Mouse (Mus musculus) cerebellum, adult (tissue): ENCODE measurements at regions not wholly inside any gene's neighbourhood (a gene's known extent, or its start where the extent isn't known, plus 50 kb on each side); places are given as distances from the start of the nearest gene placed in this dataset.

Experiments
- ATAC-seq: cut with Nextera tagmentation; 2 replicates; pipeline ENCODE4 v1.9.2; 2017; ENCODE audit warnings: mild to moderate bottlenecking, moderate library complexity, mixed read lengths; ENCODE audit not compliant: insufficient number of reproducible peaks, low FRiP score, low TSS enrichment

- ATAC-seq: no peak
These were observed 158.1 kb downstream of the Qrsl1 start for GRCm38 (mm10) chr10:43743188-43744120.

GRCm38 (mm10) chr10:43745931-43746630 lies 155.5 kb downstream of the Qrsl1 start:
- no peak for ATAC-seq

GRCm38 (mm10) chr10:43746631-43747001 lies 154.9 kb downstream of the Qrsl1 start:
- ATAC-seq: no peak

- no peak for ATAC-seq
These were observed 154.0 kb downstream of the Qrsl1 start for GRCm38 (mm10) chr10:43747541-43747940.

GRCm38 (mm10) chr10:43748300-43748699 lies 153.2 kb downstream of the Qrsl1 start:
- ATAC-seq: no peak

GRCm38 (mm10) chr10:43749496-43750110 lies 151.9 kb downstream of the Qrsl1 start:
- ATAC-seq: no peak

GRCm38 (mm10) chr10:43750401-43750800 lies 151.1 kb downstream of the Qrsl1 start:
- ATAC-seq: no peak

GRCm38 (mm10) chr10:43750854-43751253 lies 150.7 kb downstream of the Qrsl1 start:
- no peak for ATAC-seq

- ATAC-seq: peak; percentile 36; the same call in 1 of the 2 replicates
These were observed 149.5 kb downstream of the Qrsl1 start for GRCm38 (mm10) chr10:43751881-43752675.

- no peak for ATAC-seq
These were observed 144.5 kb downstream of the Qrsl1 start for GRCm38 (mm10) chr10:43756881-43757565.

- no peak for ATAC-seq
These were observed 143.2 kb downstream of the Qrsl1 start for GRCm38 (mm10) chr10:43758124-43759025.

GRCm38 (mm10) chr10:43759186-43759905 lies 142.2 kb downstream of the Qrsl1 start:
- ATAC-seq: no peak

- no peak for ATAC-seq
These were observed 141.7 kb downstream of the Qrsl1 start for GRCm38 (mm10) chr10:43759906-43760281.

- no peak for ATAC-seq
These were observed 139.5 kb downstream of the Qrsl1 start for GRCm38 (mm10) chr10:43761979-43762570.

GRCm38 (mm10) chr10:43764581-43764980 lies 137.0 kb downstream of the Qrsl1 start:
- no peak for ATAC-seq

GRCm38 (mm10) chr10:43765275-43765674 lies 136.3 kb downstream of the Qrsl1 start:
- ATAC-seq: no peak

- no peak for ATAC-seq
These were observed 135.6 kb downstream of the Qrsl1 start for GRCm38 (mm10) chr10:43765829-43766486.
